Mouse (Mus musculus): ENCODE results near the gene Rnf144a. TPM values are rescaled to one million over a fixed set of nuclear protein-coding genes. Genes with fewer than 3 reads are reported as not detected.

The Rnf144a gene
- total and polyA plus RNA-seq, 2 experiments from 2014 or later: 24.4 to 31.6 TPM

GRCm38 (mm10) chr12:26387523-26387922 lies 27.5 kb downstream of the Rnf144a start:
- ATAC-seq: no peak
- peaks cover 17% of the 10 kb centered on the region for H3K36me3 ChIP-seq (ENCODE audit: insufficient read depth, low read length)
- WGBS: 74% methylated on average over 6 of the region's 6 CpGs
- no peaks in the 10 kb centered on the region for H3K9me3 ChIP-seq (ENCODE audit: low read length)
- H3K9ac ChIP-seq (replicated peaks; ENCODE audit: low read length): no peak overlapping the region
- H3K4me3 ChIP-seq (ENCODE audit: low read length): no peak overlapping the region
- TF ChIP-seq CTCF (IDR thresholded peaks at IDR 0.05; ENCODE audit: low read depth): no peak
- H3K4me2 ChIP-seq (ENCODE audit: low read depth, low read length): no peak overlapping the region
- no peaks in the 10 kb centered on the region for H3K4me1 ChIP-seq (ENCODE audit: insufficient read depth, low read length)
- no peak overlapping the region for H3K27ac ChIP-seq
- DNase-seq (ENCODE audit: low spot score): no peak
- no peaks in the 10 kb centered on the region for H3K27me3 ChIP-seq (ENCODE audit: insufficient read depth, low read length)

- WGBS: 50% methylated on average over 9 of the region's 9 CpGs
- peak; percentile 47 for DNase-seq (ENCODE audit: low spot score)
- no peak overlapping the region for H3K4me3 ChIP-seq (ENCODE audit: low read length)
- no peak overlapping the region for H3K4me2 ChIP-seq (ENCODE audit: low read depth, low read length)
- H3K36me3 ChIP-seq (ENCODE audit: insufficient read depth, low read length): peaks cover 17% of the 10 kb centered on the region
- no peaks in the 10 kb centered on the region for H3K27me3 ChIP-seq (ENCODE audit: insufficient read depth, low read length)
- H3K9ac ChIP-seq (replicated peaks; ENCODE audit: low read length): no peak overlapping the region
- H3K4me1 ChIP-seq (ENCODE audit: insufficient read depth, low read length): no peaks in the 10 kb centered on the region
- H3K9me3 ChIP-seq (ENCODE audit: low read length): no peaks in the 10 kb centered on the region
- ATAC-seq: peak; percentile 81; the same call in 1 of the 2 replicates
- TF ChIP-seq CTCF (IDR thresholded peaks at IDR 0.05; ENCODE audit: low read depth): no peak
- peak overlapping the region; percentile 9; the same call in 1 of the 2 replicates for H3K27ac ChIP-seq
Observed at GRCm38 (mm10) chr12:26386947-26387346, 28.1 kb downstream of the Rnf144a start.

GRCm38 (mm10) chr12:26386189-26386588 lies 28.9 kb downstream of the Rnf144a start:
- Histone ChIP-seq H3K36me3 (ENCODE audit: insufficient read depth, low read length) (peaks cover 17% of the 10 kb centered on the region), H3K4me2 (ENCODE audit: low read depth, low read length) (no peak overlapping the region), H3K9me3 (ENCODE audit: low read length) (no peaks in the 10 kb centered on the region), H3K4me1 (ENCODE audit: insufficient read depth, low read length) (no peaks in the 10 kb centered on the region), H3K27ac (no peak overlapping the region; the same call in 1 of the 2 replicates), H3K27me3 (ENCODE audit: insufficient read depth, low read length) (no peaks in the 10 kb centered on the region), H3K9ac (replicated peaks; ENCODE audit: low read length) (no peak overlapping the region), H3K4me3 (ENCODE audit: low read length) (no peak overlapping the region)
- no peak for DNase-seq (ENCODE audit: low spot score)
- 88% methylated on average over 2 of the region's 2 CpGs for WGBS
- no peak for ATAC-seq
- no peak for TF ChIP-seq CTCF (IDR thresholded peaks at IDR 0.05; ENCODE audit: low read depth)

- ATAC-seq (no peak), DNase-seq (ENCODE audit: low spot score) (no peak)
- H3K9me3 ChIP-seq (ENCODE audit: low read length): no peaks in the 10 kb centered on the region
- H3K27ac ChIP-seq: no peak overlapping the region
- no peaks in the 10 kb centered on the region for H3K4me1 ChIP-seq (ENCODE audit: insufficient read depth, low read length)
- no peak for TF ChIP-seq CTCF (IDR thresholded peaks at IDR 0.05; ENCODE audit: low read depth)
- H3K27me3 ChIP-seq (ENCODE audit: insufficient read depth, low read length): no peaks in the 10 kb centered on the region
- no peak overlapping the region for H3K9ac ChIP-seq (replicated peaks; ENCODE audit: low read length)
- no peak overlapping the region for H3K4me2 ChIP-seq (ENCODE audit: low read depth, low read length)
- H3K4me3 ChIP-seq (ENCODE audit: low read length): no peak overlapping the region
- WGBS: 85% methylated on average over 6 of the region's 6 CpGs
- H3K36me3 ChIP-seq (ENCODE audit: insufficient read depth, low read length): peaks cover 17% of the 10 kb centered on the region
Observed at GRCm38 (mm10) chr12:26385735-26386134, 29.3 kb downstream of the Rnf144a start.

- H3K4me3 ChIP-seq (ENCODE audit: low read length): no peak overlapping the region
- 89% methylated on average over 8 of the region's 8 CpGs for WGBS
Observed at GRCm38 (mm10) chr12:26381730-26382129, 33.3 kb downstream of the Rnf144a start.

GRCm38 (mm10) chr12:26379797-26380196 lies 35.3 kb downstream of the Rnf144a start:
- Histone ChIP-seq H3K27me3 (ENCODE audit: insufficient read depth, low read length) (no peaks in the 10 kb centered on the region), H3K9me3 (ENCODE audit: low read length) (no peaks in the 10 kb centered on the region), H3K9ac (replicated peaks; ENCODE audit: low read length) (no peak overlapping the region), H3K27ac (no peak overlapping the region), H3K4me2 (ENCODE audit: low read depth, low read length) (no peak overlapping the region), H3K36me3 (ENCODE audit: insufficient read depth, low read length) (0 out of 2 replicates have a peak, but pooled peaks cover 4% of the 10 kb centered on the region), H3K4me3 (ENCODE audit: low read length) (no peak overlapping the region), H3K4me1 (ENCODE audit: insufficient read depth, low read length) (no peaks in the 10 kb centered on the region)
- no peak for TF ChIP-seq CTCF (IDR thresholded peaks at IDR 0.05; ENCODE audit: low read depth)
- WGBS: 79% methylated on average over 7 of the region's 7 CpGs
- ATAC-seq (no peak), DNase-seq (ENCODE audit: low spot score) (no peak)

More at GRCm38 (mm10) chr12:26381730-26382129, 33.3 kb downstream of the Rnf144a start:
- Histone ChIP-seq H3K36me3 (ENCODE audit: insufficient read depth, low read length) (peaks cover 4% of the 10 kb centered on the region; the same call in 1 of the 2 replicates), H3K27ac (no peak overlapping the region), H3K9ac (replicated peaks; ENCODE audit: low read length) (no peak overlapping the region), H3K4me1 (ENCODE audit: insufficient read depth, low read length) (no peaks in the 10 kb centered on the region), H3K9me3 (ENCODE audit: low read length) (no peaks in the 10 kb centered on the region), H3K27me3 (ENCODE audit: insufficient read depth, low read length) (no peaks in the 10 kb centered on the region), H3K4me2 (ENCODE audit: low read depth, low read length) (no peak overlapping the region)
- DNase-seq (ENCODE audit: low spot score) (no peak), ATAC-seq (no peak)
- TF ChIP-seq CTCF (IDR thresholded peaks at IDR 0.05; ENCODE audit: low read depth): no peak

GRCm38 (mm10) chr12:26377691-26378090 lies 37.4 kb downstream of the Rnf144a start:
- DNase-seq (ENCODE audit: low spot score) (no peak), ATAC-seq (no peak)
- H3K27me3 ChIP-seq (ENCODE audit: insufficient read depth, low read length): no peaks in the 10 kb centered on the region
- no peaks in the 10 kb centered on the region for H3K9me3 ChIP-seq (ENCODE audit: low read length)
- 82% methylated on average over 7 of the region's 7 CpGs for WGBS
- no peak overlapping the region for H3K27ac ChIP-seq
- no peak overlapping the region for H3K4me2 ChIP-seq (ENCODE audit: low read depth, low read length)
- no peak overlapping the region for H3K4me3 ChIP-seq (ENCODE audit: low read length)
- no peak for TF ChIP-seq CTCF (IDR thresholded peaks at IDR 0.05; ENCODE audit: low read depth)
- no peaks in the 10 kb centered on the region for H3K36me3 ChIP-seq (ENCODE audit: insufficient read depth, low read length)
- no peak overlapping the region for H3K9ac ChIP-seq (replicated peaks; ENCODE audit: low read length)
- H3K4me1 ChIP-seq (ENCODE audit: insufficient read depth, low read length): no peaks in the 10 kb centered on the region

Measured in hindbrain, postnatal 0 days (tissue).